ENCODE assay signal across 15 mouse cellular contexts in the genomic region with DNA sequence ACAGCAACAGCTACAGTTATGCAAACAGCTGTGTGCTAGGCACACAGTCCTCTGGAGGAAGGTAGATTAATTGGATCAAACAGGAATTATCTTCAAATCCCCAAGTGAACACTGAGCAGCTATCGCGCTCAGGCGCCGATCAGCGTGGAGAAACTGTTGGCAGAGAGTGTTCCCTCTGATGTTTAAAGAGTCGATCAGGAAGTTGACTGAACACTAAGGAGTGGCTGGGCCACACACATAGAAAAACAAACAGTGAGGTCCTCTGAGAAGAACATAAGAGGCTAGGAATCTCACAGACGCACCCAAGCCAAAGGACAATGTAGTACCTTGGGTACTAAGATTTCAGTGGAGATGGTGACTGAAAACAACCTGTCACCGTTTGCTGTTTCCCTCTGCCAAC.
DNase-seq lines count a peak whose midpoint lies in the region; ATAC-seq and TF ChIP-seq lines count a peak whose summit lies in the region.
"Had no signal": no experiment of that assay in that cellular context is flagged by ENCODE, and none has a peak within 500 bp of the region (broad histone marks: within the 10 kb centered on the region; RNA-seq: fewer than 3 reads in every experiment).

No protein-coding gene starts in this region.

- ATAC-seq in midbrain, embryonic 14.5 days (ENCODE audit: low FRiP score, low TSS enrichment) = no peak
- ATAC-seq in midbrain, embryonic 15.5 days (replicated peaks) = no peak
- peak; percentile 52 for ATAC-seq in lung, embryonic 16.5 days (ENCODE audit: low read depth)
- ATAC-seq in stomach, embryonic 16.5 days (ENCODE audit: insufficient read depth, low FRiP score) = peak; percentile 74; the same call in 1 of the 2 replicates
- ATAC-seq in midbrain, postnatal 0 days (ENCODE audit: low FRiP score) = no peak

- no peak overlapping the region for H3K9ac ChIP-seq in midbrain, embryonic 14.5 days (replicated peaks; ENCODE audit: low read length)
- no peak overlapping the region for H3K9ac ChIP-seq in midbrain, embryonic 15.5 days
- H3K9ac ChIP-seq in lung, embryonic 16.5 days (ENCODE audit: low read length) = no peak overlapping the region
- H3K9ac ChIP-seq in stomach, embryonic 16.5 days (ENCODE audit: low read length) = 0 out of 2 replicates have a peak overlapping the region, but pooled peaks have one; percentile 18
- no peak overlapping the region for H3K9ac ChIP-seq in midbrain, postnatal 0 days (replicated peaks; ENCODE audit: low read length, poor library complexity, severe bottlenecking)
- H3K9ac ChIP-seq: hindbrain, embryonic 12.5 days; limb, embryonic 15.5 days; neural tube, embryonic 13.5 days had no signal

- H3K9me3 ChIP-seq in midbrain, embryonic 14.5 days (ENCODE audit: control insufficient read depth, low read length) = no peaks in the 10 kb centered on the region
- no peaks in the 10 kb centered on the region for H3K9me3 ChIP-seq in midbrain, embryonic 15.5 days
- peaks cover 4% of the 10 kb centered on the region; the same call in 1 of the 2 replicates for H3K9me3 ChIP-seq in lung, embryonic 16.5 days (ENCODE audit: control insufficient read depth, low read length)
- 0 out of 2 replicates have a peak, but pooled peaks cover 4% of the 10 kb centered on the region for H3K9me3 ChIP-seq in stomach, embryonic 16.5 days (replicated peaks; ENCODE audit: control insufficient read depth, low read length)
- H3K9me3 ChIP-seq in midbrain, postnatal 0 days (ENCODE audit: low read length) = no peaks in the 10 kb centered on the region
- H3K9me3 ChIP-seq: hindbrain, embryonic 12.5 days; limb, embryonic 15.5 days; neural tube, embryonic 13.5 days had no signal

- DNase-seq in gastrocnemius, adult 2 months = no peak
- no peak for DNase-seq in gastrocnemius, adult 8-10 months (ENCODE audit: low spot score in 2 of 2)
- peak; percentile 20 for DNase-seq in midbrain, embryonic 14.5 days
- DNase-seq in cerebellum, adult 2 months = no peak
- no peak for DNase-seq in midbrain, postnatal 0 days (ENCODE audit: low spot score)
- DNase-seq: cerebellum, adult 9-10 months; embryo, embryonic 11 days; kidney, adult 2 months; thymus, postnatal 25 days had no signal

- 0 out of 2 replicates have a peak, but pooled peaks cover 4% of the 10 kb centered on the region for H3K36me3 ChIP-seq in midbrain, embryonic 14.5 days (ENCODE audit: control insufficient read depth, insufficient read depth, low read length)
- H3K36me3 ChIP-seq in midbrain, embryonic 15.5 days (replicated peaks) = no peaks in the 10 kb centered on the region
- H3K36me3 ChIP-seq in lung, embryonic 16.5 days (ENCODE audit: control insufficient read depth, insufficient read depth, low read length) = peaks cover 6% of the 10 kb centered on the region; the same call in 1 of the 2 replicates
- H3K36me3 ChIP-seq in stomach, embryonic 16.5 days (ENCODE audit: control insufficient read depth, insufficient read depth, low read length) = peaks cover 3% of the 10 kb centered on the region; the same call in 1 of the 2 replicates
- peaks cover 22% of the 10 kb centered on the region for H3K36me3 ChIP-seq in midbrain, postnatal 0 days (ENCODE audit: insufficient read depth, low read length)
- H3K36me3 ChIP-seq: hindbrain, embryonic 12.5 days; neural tube, embryonic 13.5 days had no signal

- H3K27me3 ChIP-seq in midbrain, embryonic 14.5 days (ENCODE audit: control insufficient read depth, insufficient read depth, low read length) = no peaks in the 10 kb centered on the region
- no peaks in the 10 kb centered on the region for H3K27me3 ChIP-seq in midbrain, embryonic 15.5 days (replicated peaks)
- H3K27me3 ChIP-seq in lung, embryonic 16.5 days (ENCODE audit: control insufficient read depth, insufficient read depth, low read depth, low read length) = no peaks in the 10 kb centered on the region
- no peaks in the 10 kb centered on the region for H3K27me3 ChIP-seq in stomach, embryonic 16.5 days (ENCODE audit: control insufficient read depth, insufficient read depth, low read length)
- no peaks in the 10 kb centered on the region for H3K27me3 ChIP-seq in cerebellum, adult 2 months (ENCODE audit: control insufficient read depth, insufficient read depth, low read length)
- H3K27me3 ChIP-seq in midbrain, postnatal 0 days (ENCODE audit: insufficient read depth, low read length) = no peaks in the 10 kb centered on the region
- H3K27me3 ChIP-seq: hindbrain, embryonic 12.5 days; limb, embryonic 15.5 days; neural tube, embryonic 13.5 days had no signal

- intact Hi-C loops in gastrocnemius, adult 2 months (cut with DNase I) = loop anchor here (5.0 kb wide), 1 partner anchor 36 kb away; no protein-coding TSS in a partner anchor

- WGBS in midbrain, embryonic 14.5 days = 67% methylated on average over 8 of the region's 8 CpGs
- 57% methylated on average over 8 of the region's 8 CpGs for WGBS in midbrain, embryonic 15.5 days
- WGBS in lung, embryonic 16.5 days = 6% methylated on average over 8 of the region's 8 CpGs
- WGBS in stomach, embryonic 16.5 days = 19% methylated on average over 8 of the region's 8 CpGs
- WGBS in cerebellum, adult 2 months = 50% methylated on average over 8 of the region's 8 CpGs
- 56% methylated on average over 8 of the region's 8 CpGs for WGBS in midbrain, postnatal 0 days

- H3K4me2 ChIP-seq in midbrain, embryonic 14.5 days (ENCODE audit: low read length) = no peak overlapping the region
- H3K4me2 ChIP-seq in midbrain, embryonic 15.5 days = no peak overlapping the region
- H3K4me2 ChIP-seq in lung, embryonic 16.5 days (ENCODE audit: low read depth, low read length) = peak overlapping the region; percentile 6; the same call in 1 of the 2 replicates
- H3K4me2 ChIP-seq in stomach, embryonic 16.5 days (ENCODE audit: low read depth, low read length) = peak overlapping the region; percentile 25; the same call in 1 of the 2 replicates
- H3K4me2 ChIP-seq in midbrain, postnatal 0 days (ENCODE audit: low read depth, low read length, poor library complexity, severe bottlenecking) = no peak overlapping the region
- H3K4me2 ChIP-seq: hindbrain, embryonic 12.5 days; limb, embryonic 15.5 days; neural tube, embryonic 13.5 days had no signal

- H3K4me1 ChIP-seq in midbrain, embryonic 14.5 days (ENCODE audit: control insufficient read depth, insufficient read depth, low read length) = no peaks in the 10 kb centered on the region
- no peaks in the 10 kb centered on the region for H3K4me1 ChIP-seq in midbrain, embryonic 15.5 days
- peaks cover 39% of the 10 kb centered on the region for H3K4me1 ChIP-seq in lung, embryonic 16.5 days (replicated peaks; ENCODE audit: control insufficient read depth, insufficient read depth, low read length)
- peaks cover 22% of the 10 kb centered on the region for H3K4me1 ChIP-seq in stomach, embryonic 16.5 days (ENCODE audit: control insufficient read depth, insufficient read depth, low read length)
- H3K4me1 ChIP-seq in cerebellum, adult 2 months (ENCODE audit: control insufficient read depth, insufficient read depth, low read length) = peaks cover 3% of the 10 kb centered on the region
- no peaks in the 10 kb centered on the region for H3K4me1 ChIP-seq in midbrain, postnatal 0 days (ENCODE audit: insufficient read depth, low read length)
- H3K4me1 ChIP-seq: hindbrain, embryonic 12.5 days; neural tube, embryonic 13.5 days had no signal

- no peak overlapping the region for H3K4me3 ChIP-seq in gastrocnemius, adult 2 months
- H3K4me3 ChIP-seq in midbrain, embryonic 14.5 days (replicated peaks; ENCODE audit: low read depth, low read length) = no peak overlapping the region
- H3K4me3 ChIP-seq in midbrain, embryonic 15.5 days = no peak overlapping the region
- H3K4me3 ChIP-seq in lung, embryonic 16.5 days (ENCODE audit: low read length) = no peak overlapping the region
- H3K4me3 ChIP-seq in stomach, embryonic 16.5 days (replicated peaks; ENCODE audit: low read length) = no peak overlapping the region
- H3K4me3 ChIP-seq in cerebellum, adult 2 months (replicated peaks; ENCODE audit: insufficient read depth, low read depth, low read length) = no peak overlapping the region
- no peak overlapping the region for H3K4me3 ChIP-seq in midbrain, postnatal 0 days (ENCODE audit: low read depth, low read length)
- H3K4me3 ChIP-seq: hindbrain, embryonic 12.5 days; limb, embryonic 15.5 days; neural tube, embryonic 13.5 days had no signal

- H3K27ac ChIP-seq in gastrocnemius, adult 2 months = peak overlapping the region; percentile 61
- no peak overlapping the region for H3K27ac ChIP-seq in midbrain, embryonic 14.5 days (replicated peaks; ENCODE audit: low read depth, low read length)
- H3K27ac ChIP-seq in midbrain, embryonic 15.5 days = no peak overlapping the region
- H3K27ac ChIP-seq in lung, embryonic 16.5 days (ENCODE audit: low read length) = peak overlapping the region; percentile 60
- peak overlapping the region; percentile 79 for H3K27ac ChIP-seq in stomach, embryonic 16.5 days (ENCODE audit: low read length)
- H3K27ac ChIP-seq in cerebellum, adult 2 months (ENCODE audit: insufficient read depth, low read length) = no peak overlapping the region; the same call in 1 of the 2 replicates
- H3K27ac ChIP-seq in midbrain, postnatal 0 days (ENCODE audit: low read depth, low read length) = no peak overlapping the region
- H3K27ac ChIP-seq: hindbrain, embryonic 12.5 days; limb, embryonic 15.5 days; neural tube, embryonic 13.5 days had no signal

- TF ChIP-seq CTCF in gastrocnemius, adult 2 months (IDR thresholded peaks at IDR 0.05) = no peak
- no peak for TF ChIP-seq CTCF in cerebellum, adult 2 months (IDR thresholded peaks at IDR 0.05; ENCODE audit: borderline replicate concordance, insufficient read depth, low read depth, low read length)
- TF ChIP-seq CTCF in midbrain, postnatal 0 days (IDR thresholded peaks at IDR 0.05) = no peak

- TF ChIP-seq POLR2A in cerebellum, adult 2 months (IDR thresholded peaks at IDR 0.05; ENCODE audit: borderline replicate concordance, insufficient read depth, low read length) = no peak

Comparison
In these comparisons a context has a peak if more than half of its experiments do, and no peak if none do; other contexts are left out.
1. H3K27ac ChIP-seq: peak in gastrocnemius, adult 2 months (single experiment), lung, embryonic 16.5 days (single experiment) and stomach, embryonic 16.5 days (single experiment); none in midbrain, embryonic 14.5 days (single experiment), midbrain, embryonic 15.5 days (single experiment), cerebellum, adult 2 months (single experiment) and midbrain, postnatal 0 days (single experiment).
2. ATAC-seq: peak in lung, embryonic 16.5 days (single experiment) and stomach, embryonic 16.5 days (single experiment); none in midbrain, embryonic 14.5 days (single experiment), midbrain, embryonic 15.5 days (single experiment) and midbrain, postnatal 0 days (single experiment).
3. H3K4me2 ChIP-seq: peak in lung, embryonic 16.5 days (single experiment) and stomach, embryonic 16.5 days (single experiment); none in midbrain, embryonic 14.5 days (single experiment), midbrain, embryonic 15.5 days (single experiment) and midbrain, postnatal 0 days (single experiment).